Mouse (Mus musculus) MEL (cell line): ENCODE results near the gene Gm37240. TPM values are rescaled to one million over a fixed set of nuclear protein-coding genes. Genes with fewer than 3 reads are reported as not detected.

Experiments used
- DNase-seq: peaks from one replicate; pipeline ENCODE4 v3.0.0; 2011; ENCODE audit warnings: low read depth, low spot score
- H3K27ac ChIP-seq: 2 replicates; pipeline ENCODE4 v1.5.1; 2012; ENCODE audit warnings: low read depth, mild to moderate bottlenecking, control low read depth, low read length, moderate library complexity; ENCODE audit not compliant: control insufficient read depth
- H3K27me3 ChIP-seq, 2 experiments: fragments of 150-350 bp in 1 of 2; sonication (generic) in 1 of 2; 2 replicates each; pipeline ENCODE4 v1.6.1; 2012; ENCODE audit warnings: low read length in 2 of 2, mild to moderate bottlenecking in 2 of 2, improper control_type of control experiment in 1 of 2, moderate library complexity in 1 of 2; ENCODE audit not compliant: insufficient read depth in 2 of 2, control insufficient read depth in 1 of 2
- H3K36me3 ChIP-seq, 2 experiments: 2 replicates each; pipeline ENCODE4 v1.6.1; 2012 to 2014; ENCODE audit warnings: low read length in 2 of 2, improper control_type of control experiment in 1 of 2, inconsistent platforms in 1 of 2, mild to moderate bottlenecking in 1 of 2; ENCODE audit not compliant: insufficient read depth in 2 of 2, control insufficient read depth in 1 of 2
- H3K4me1 ChIP-seq, 2 experiments: fragments of 150-350 bp in 1 of 2; sonication (generic) in 1 of 2; 2 replicates each; pipeline ENCODE4 v1.6.1; 2012; ENCODE audit warnings: low read length in 2 of 2, improper control_type of control experiment in 1 of 2, mild to moderate bottlenecking in 1 of 2; ENCODE audit not compliant: insufficient read depth in 2 of 2, control insufficient read depth in 1 of 2
- H3K4me3 ChIP-seq, 2 experiments: fragments of 150-350 bp in 1 of 2; sonication (generic) in 1 of 2; 2 replicates each; pipeline ENCODE4 v1.5.1; 2012; ENCODE audit warnings: low read depth in 2 of 2, low read length in 2 of 2, mild to moderate bottlenecking in 2 of 2, moderate library complexity in 2 of 2, control low read depth in 1 of 2, improper control_type of control experiment in 1 of 2; ENCODE audit not compliant: control insufficient read depth in 1 of 2, insufficient read depth in 1 of 2
- H3K79me2 ChIP-seq: 2 replicates; pipeline ENCODE4 v1.6.1; 2012; ENCODE audit warnings: mild to moderate bottlenecking, low read length, moderate library complexity; ENCODE audit not compliant: control insufficient read depth, poor library complexity, insufficient read depth
- H3K9ac ChIP-seq: 2 replicates; pipeline ENCODE4 v1.6.1; 2012; ENCODE audit warnings: low read depth, mild to moderate bottlenecking, control low read depth, low read length, moderate library complexity; ENCODE audit not compliant: control insufficient read depth, poor library complexity, severe bottlenecking
- H3K9me3 ChIP-seq: fragments of 150-350 bp; sonication (generic); replicated peaks from 2 replicates; pipeline ENCODE4 v1.6.1; 2012; ENCODE audit warnings: mild to moderate bottlenecking, low read length, improper control_type of control experiment, moderate library complexity; ENCODE audit not compliant: insufficient read depth
- BHLHE40 ChIP-seq: IDR thresholded peaks from 2 replicates; pipeline ENCODE4 v1.6.1; 2012; ENCODE audit warnings: low read depth, mild to moderate bottlenecking, inconsistent platforms, low read length, improper control_type of control experiment, borderline replicate concordance
- CHD2 ChIP-seq: IDR thresholded peaks from 2 replicates; pipeline ENCODE4 v1.6.1; 2011; ENCODE audit warnings: low read length, improper control_type of control experiment
- CTCF ChIP-seq, 3 experiments: IDR thresholded peaks in 2 of 3; conservative IDR thresholded peaks in 1 of 3; 2 replicates each; pipeline ENCODE4 v1.5.1; 2011 to 2012; ENCODE audit warnings: low read length in 3 of 3, low read depth in 2 of 3, mild to moderate bottlenecking in 2 of 3, improper control_type of control experiment in 1 of 3, inconsistent platforms in 1 of 3, mixed read lengths in 1 of 3, moderate library complexity in 1 of 3; ENCODE audit not compliant: control insufficient read depth in 1 of 3, insufficient read depth in 1 of 3, poor library complexity in 1 of 3, severe bottlenecking in 1 of 3
- E2F4 ChIP-seq: IDR thresholded peaks from 2 replicates; pipeline ENCODE4 v1.6.1; 2011; ENCODE audit warnings: low read depth, low read length, improper control_type of control experiment, borderline replicate concordance
- ELF1 ChIP-seq: IDR thresholded peaks from 2 replicates; pipeline ENCODE4 v1.6.1; 2014; ENCODE audit warnings: low read depth, mild to moderate bottlenecking, inconsistent platforms, low read length, improper control_type of control experiment, moderate library complexity
- EP300 ChIP-seq, 2 experiments: IDR thresholded peaks; 2 replicates each; pipeline ENCODE4 v1.6.1; 2011; ENCODE audit warnings: improper control_type of control experiment in 2 of 2, low read length in 2 of 2, low read depth in 1 of 2, mild to moderate bottlenecking in 1 of 2
- ETS1 ChIP-seq: IDR thresholded peaks from 2 replicates; pipeline ENCODE4 v1.6.1; 2012; ENCODE audit warnings: low read depth, mild to moderate bottlenecking, inconsistent platforms, low read length, improper control_type of control experiment, moderate library complexity
- GABPA ChIP-seq: IDR thresholded peaks from 2 replicates; pipeline ENCODE4 v1.6.1; 2012; ENCODE audit warnings: low read depth, mild to moderate bottlenecking, inconsistent platforms, low read length, improper control_type of control experiment, moderate library complexity
- HCFC1 ChIP-seq: IDR thresholded peaks from 2 replicates; pipeline ENCODE4 v1.6.1; 2012; ENCODE audit warnings: low read depth, mild to moderate bottlenecking, inconsistent platforms, low read length, improper control_type of control experiment, moderate library complexity
- KAT2A ChIP-seq: conservative IDR thresholded peaks from 2 replicates; pipeline ENCODE4 v1.6.1; 2012; ENCODE audit warnings: low read depth, low read length, improper control_type of control experiment, inconsistent platforms
- MAFK ChIP-seq: IDR thresholded peaks from 2 replicates; pipeline ENCODE4 v1.6.1; 2011; ENCODE audit warnings: low read depth, mild to moderate bottlenecking, low read length, improper control_type of control experiment, borderline replicate concordance
- MAX ChIP-seq: IDR thresholded peaks from 2 replicates; pipeline ENCODE4 v1.6.1; 2011; ENCODE audit warnings: low read length, improper control_type of control experiment
- MAZ ChIP-seq: IDR thresholded peaks from 2 replicates; pipeline ENCODE4 v1.6.1; 2012; ENCODE audit warnings: low read depth, mild to moderate bottlenecking, inconsistent platforms, low read length, improper control_type of control experiment
- MEF2A ChIP-seq: IDR thresholded peaks from 2 replicates; pipeline ENCODE4 v1.6.1; 2014; ENCODE audit warnings: low read depth, mild to moderate bottlenecking, inconsistent platforms, low read length, improper control_type of control experiment; ENCODE audit not compliant: poor library complexity, insufficient replicate concordance, severe bottlenecking; ENCODE audit errors: extremely low read depth
- MXI1 ChIP-seq: IDR thresholded peaks from 2 replicates; pipeline ENCODE4 v1.6.1; 2011; ENCODE audit warnings: mild to moderate bottlenecking, low read depth, low read length, improper control_type of control experiment
- MYB ChIP-seq: IDR thresholded peaks from 2 replicates; pipeline ENCODE4 v1.6.1; 2011; ENCODE audit warnings: mild to moderate bottlenecking, low read depth, low read length, improper control_type of control experiment
- MYC ChIP-seq: IDR thresholded peaks from 2 replicates; pipeline ENCODE4 v1.6.1; 2011; ENCODE audit warnings: low read depth, mild to moderate bottlenecking, low read length, improper control_type of control experiment, moderate library complexity
- NELFE ChIP-seq: IDR thresholded peaks from 2 replicates; pipeline ENCODE4 v1.6.1; 2011; ENCODE audit warnings: low read depth, low read length, improper control_type of control experiment
- POLR2A ChIP-seq, 2 experiments: IDR thresholded peaks; 2 replicates each; pipeline ENCODE4 v1.6.1; 2011 to 2012; ENCODE audit warnings: low read length in 2 of 2, mild to moderate bottlenecking in 2 of 2, control low read depth in 1 of 2, improper control_type of control experiment in 1 of 2, low read depth in 1 of 2, moderate library complexity in 1 of 2; ENCODE audit not compliant: control insufficient read depth in 1 of 2, insufficient read depth in 1 of 2, poor library complexity in 1 of 2
- POLR2AphosphoS2 ChIP-seq: IDR thresholded peaks from 2 replicates; pipeline ENCODE4 v1.6.1; 2011; ENCODE audit warnings: low read length, improper control_type of control experiment
- POLR2AphosphoS5 ChIP-seq: IDR thresholded peaks from 2 replicates; pipeline ENCODE4 v1.6.1; 2012; ENCODE audit warnings: low read depth, borderline replicate concordance, mild to moderate bottlenecking, inconsistent platforms, low read length, moderate library complexity, mixed read lengths
- RAD21 ChIP-seq: IDR thresholded peaks from 2 replicates; pipeline ENCODE4 v1.6.1; 2011; ENCODE audit warnings: mild to moderate bottlenecking, low read depth, low read length, improper control_type of control experiment
- RCOR1 ChIP-seq: IDR thresholded peaks from 2 replicates; pipeline ENCODE4 v1.6.1; 2012; ENCODE audit warnings: low read depth, mild to moderate bottlenecking, inconsistent platforms, low read length, improper control_type of control experiment
- SIN3A ChIP-seq: IDR thresholded peaks from 2 replicates; pipeline ENCODE4 v1.6.1; 2012; ENCODE audit warnings: low read length, improper control_type of control experiment, inconsistent platforms
- TBP ChIP-seq: IDR thresholded peaks from 2 replicates; pipeline ENCODE4 v1.8.0; 2011; ENCODE audit warnings: low read depth, low read length, improper control_type of control experiment
- TCF12 ChIP-seq: IDR thresholded peaks from 2 replicates; pipeline ENCODE4 v1.6.1; 2014; ENCODE audit warnings: low read depth, mild to moderate bottlenecking, inconsistent platforms, low read length, improper control_type of control experiment, moderate library complexity
- UBTF ChIP-seq: IDR thresholded peaks from 2 replicates; pipeline ENCODE4 v1.6.1; 2012; ENCODE audit warnings: low read depth, mild to moderate bottlenecking, inconsistent platforms, low read length, improper control_type of control experiment, moderate library complexity, borderline replicate concordance; ENCODE audit not compliant: insufficient read depth
- USF1 ChIP-seq: IDR thresholded peaks from 2 replicates; pipeline ENCODE4 v1.6.1; 2014; ENCODE audit warnings: low read depth, mild to moderate bottlenecking, inconsistent platforms, low read length, improper control_type of control experiment, moderate library complexity
- USF2 ChIP-seq, 2 experiments: IDR thresholded peaks; 2 replicates each; pipeline ENCODE4 v1.6.1; 2011 to 2012; ENCODE audit warnings: improper control_type of control experiment in 2 of 2, low read length in 2 of 2, borderline replicate concordance in 1 of 2, inconsistent platforms in 1 of 2, low read depth in 1 of 2, mild to moderate bottlenecking in 1 of 2; ENCODE audit not compliant: insufficient read depth in 1 of 2
- ZC3H11A ChIP-seq: IDR thresholded peaks from 2 replicates; pipeline ENCODE4 v1.6.1; 2012; ENCODE audit warnings: low read depth, mild to moderate bottlenecking, inconsistent platforms, low read length, improper control_type of control experiment
- ZKSCAN1 ChIP-seq: IDR thresholded peaks from 2 replicates; pipeline ENCODE4 v1.6.1; 2012; ENCODE audit warnings: low read depth, mild to moderate bottlenecking, inconsistent platforms, low read length, improper control_type of control experiment, moderate library complexity
- ZMIZ1 ChIP-seq: IDR thresholded peaks from 2 replicates; pipeline ENCODE4 v1.6.1; 2012; ENCODE audit warnings: low read depth, mild to moderate bottlenecking, inconsistent platforms, low read length, improper control_type of control experiment, moderate library complexity
- ZNF384 ChIP-seq: IDR thresholded peaks from 2 replicates; pipeline ENCODE4 v1.6.1; 2012; ENCODE audit warnings: low read depth, mild to moderate bottlenecking, inconsistent platforms, low read length, improper control_type of control experiment
- polyA plus RNA-seq, 2 experiments: library from polyadenylated mRNA; stranded (reverse) in 1 of 2; unstranded in 1 of 2; fragments of >175 nt in 1 of 2; fragments of >200 nt in 1 of 2; gene quantifications; 2 replicates each; pipeline versions ENCODE4 v1.2.1 to v1.2.4; 2012; ENCODE audit warnings: low replicate concordance in 2 of 2, low read depth in 1 of 2; ENCODE audit not compliant: insufficient read length in 2 of 2, insufficient read depth in 1 of 2, missing spikeins in 1 of 2
- total RNA-seq: library from RNA; depleted of rRNA; stranded (reverse); fragments of 300-350 nt; gene quantifications from 2 replicates; pipeline ENCODE4 v1.2.3, GENCODE M21; 2012

Gm37240 gene
- total and polyA plus RNA-seq, 3 experiments = 0.04 TPM; not detected in 2

DNA sequence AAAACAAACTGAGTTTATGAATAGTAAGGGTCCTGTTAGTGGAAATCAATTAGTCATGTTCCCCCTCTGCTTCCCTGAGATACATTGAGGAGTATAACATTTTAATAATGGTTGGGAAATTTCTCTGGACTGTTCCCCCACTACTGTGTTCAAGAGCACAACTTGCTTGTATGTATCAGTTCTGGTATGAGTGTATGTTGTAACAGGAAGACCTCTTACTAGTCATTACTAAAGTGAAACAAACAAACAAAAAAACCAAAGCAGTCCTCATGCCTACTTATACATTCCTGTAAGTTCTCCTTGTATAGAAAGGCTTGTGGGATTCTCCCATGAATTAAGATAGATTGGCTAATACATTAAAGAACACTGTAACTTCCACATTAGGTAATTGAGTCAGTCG, 940.9 kb downstream of the Gm37240 start:
- H3K9ac ChIP-seq = no peak overlapping the region

GRCm38 (mm10) chr3:84944933-84945332, 942.4 kb downstream of the Gm37240 start:
- DNase-seq = peak; percentile 85
- H3K4me3 ChIP-seq = no peak overlapping the region
- TF ChIP-seq MAX = no peak
- TF ChIP-seq CHD2 = peak; percentile 25; the same call in 1 of the 2 replicates
- TF ChIP-seq MYC = 0 out of 2 replicates have a peak, but pooled peaks have one; percentile 42
- TF ChIP-seq ELF1 = peak; percentile 71
- TF ChIP-seq KAT2A = 0 out of 2 replicates have a peak, but pooled peaks have one; percentile 20
- TF ChIP-seq EP300 (IDR thresholded peaks at IDR 0.05; ENCODE audit: low read depth in 1 of 2, low read length in 2 of 2) = peak; percentile 89 to 94
- TF ChIP-seq RCOR1 = 0 out of 2 replicates have a peak, but pooled peaks have one; percentile 55
- TF ChIP-seq MAZ = peak; percentile 58; the same call in 1 of the 2 replicates
- 0 out of 2 replicates have a peak, but pooled peaks have one; percentile 21 for TF ChIP-seq MAFK
- TF ChIP-seq ZNF384 = 0 out of 2 replicates have a peak, but pooled peaks have one; percentile 26
- no peak for TF ChIP-seq MYB
- TF ChIP-seq GABPA = peak; percentile 60; the same call in 1 of the 2 replicates
- no peak for TF ChIP-seq MXI1
- TF ChIP-seq HCFC1 = peak; percentile 57; the same call in 1 of the 2 replicates
- peak; percentile 82 for TF ChIP-seq TCF12
- TF ChIP-seq ZMIZ1 = no peak
- peak; percentile 88 for TF ChIP-seq ETS1
- TF ChIP-seq MEF2A = no peak
- no peak for TF ChIP-seq USF1
- no peak for TF ChIP-seq BHLHE40
- TF ChIP-seq POLR2AphosphoS2 = no peak
- no peak for TF ChIP-seq UBTF
- TF ChIP-seq SIN3A = peak; percentile 51; the same call in 1 of the 2 replicates

More for the DNA sequence above, 940.9 kb downstream of the Gm37240 start:
- Histone ChIP-seq H3K36me3 (peaks cover 0 to 47% of the 10 kb centered on the region in 2 experiments; a peak in 2 of 4 replicates), H3K4me1 (peaks cover 15 to 22% of the 10 kb centered on the region in 2 experiments), H3K4me3 (no peak overlapping the region), H3K27me3 (no peaks in the 10 kb centered on the region), H3K79me2 (peaks cover 10% of the 10 kb centered on the region), H3K27ac (no peak overlapping the region), H3K9me3 (no peaks in the 10 kb centered on the region)
- TF ChIP-seq POLR2AphosphoS5 = no peak
- TF ChIP-seq ZMIZ1 = no peak
- no peak for TF ChIP-seq USF2 (IDR thresholded peaks at IDR 0.05; ENCODE audit: borderline replicate concordance in 1 of 2, insufficient read depth in 1 of 2, low read depth in 1 of 2, low read length in 2 of 2)
- TF ChIP-seq E2F4 = no peak
- no peak for TF ChIP-seq ETS1
- TF ChIP-seq MYC = no peak
- TF ChIP-seq POLR2A (IDR thresholded peaks at IDR 0.05; ENCODE audit: control insufficient read depth in 1 of 2, insufficient read depth in 1 of 2, low read depth in 1 of 2, low read length in 2 of 2, poor library complexity in 1 of 2) = no peak
- no peak for TF ChIP-seq GABPA
- TF ChIP-seq CHD2 = no peak
- TF ChIP-seq RAD21 = no peak
- no peak for TF ChIP-seq ELF1
- no peak for TF ChIP-seq NELFE
- TF ChIP-seq ZC3H11A = no peak
- TF ChIP-seq MXI1 = no peak
- no peak for TF ChIP-seq TBP
- no peak for TF ChIP-seq CTCF (IDR thresholded peaks at IDR 0.05 in 2 of 3, conservative IDR thresholded peaks at IDR 0.05 in 1 of 3; ENCODE audit: control insufficient read depth in 1 of 3, insufficient read depth in 1 of 3, low read depth in 2 of 3, low read length in 3 of 3, poor library complexity in 1 of 3, severe bottlenecking in 1 of 3)
- no peak for TF ChIP-seq KAT2A
- TF ChIP-seq ZKSCAN1 = no peak
- no peak for DNase-seq

More at GRCm38 (mm10) chr3:84944933-84945332, 942.4 kb downstream of the Gm37240 start:
- peaks cover 15 to 16% of the 10 kb centered on the region in 2 experiments for H3K4me1 ChIP-seq
- H3K27ac ChIP-seq = peak overlapping the region; percentile 80
- peaks cover 10% of the 10 kb centered on the region for H3K79me2 ChIP-seq
- H3K9me3 ChIP-seq = no peaks in the 10 kb centered on the region
- peaks cover 0 to 38% of the 10 kb centered on the region in 2 experiments; a peak in 2 of 4 replicates for H3K36me3 ChIP-seq
- no peaks in the 10 kb centered on the region for H3K27me3 ChIP-seq
- H3K9ac ChIP-seq = peak overlapping the region; percentile 26; the same call in 1 of the 2 replicates
